Mouse (Mus musculus) frontal cortex, postnatal 36 days (tissue): ENCODE results near the gene Usp3.
A peak's percentile ranks its signal among the peaks of the same experiment; 100 is the strongest.

Source experiments
- DNase-seq, 2 experiments: peaks; one replicate each; pipeline ENCODE4 v3.0.0; 2022; ENCODE audit warnings: low spot score in 2 of 2

Usp3 gene

GRCm38 (mm10) chr9:66508890-66509399, 84.0 kb downstream of the Usp3 start:
- DNase-seq: no peak

- no peak for DNase-seq
Observed at GRCm38 (mm10) chr9:66507684-66508083, 85.3 kb downstream of the Usp3 start.

- no peak for DNase-seq
Observed at GRCm38 (mm10) chr9:66506424-66506823, 86.5 kb downstream of the Usp3 start.

- DNase-seq: no peak
Observed at GRCm38 (mm10) chr9:66506011-66506410, 86.9 kb downstream of the Usp3 start.

- DNase-seq: no peak
Observed at GRCm38 (mm10) chr9:66505141-66505917, 87.6 kb downstream of the Usp3 start.

- peak; percentile 61 to 80 for DNase-seq
Observed at GRCm38 (mm10) chr9:66504518-66504917, 88.4 kb downstream of the Usp3 start.

GRCm38 (mm10) chr9:66503879-66504411, 89.0 kb downstream of the Usp3 start:
- no peak for DNase-seq

GRCm38 (mm10) chr9:66501248-66501647, 91.7 kb downstream of the Usp3 start:
- no peak for DNase-seq

- DNase-seq: no peak
Observed at GRCm38 (mm10) chr9:66493992-66494391, 99.0 kb downstream of the Usp3 start.

- no peak for DNase-seq
Observed at GRCm38 (mm10) chr9:66492361-66492760, 100.6 kb downstream of the Usp3 start.

GRCm38 (mm10) chr9:66488786-66489185, 104.2 kb downstream of the Usp3 start:
- DNase-seq: no peak

- DNase-seq: no peak
Observed at GRCm38 (mm10) chr9:66483429-66483828, 109.5 kb downstream of the Usp3 start.

- DNase-seq: no peak
Observed at GRCm38 (mm10) chr9:66477785-66478184, 115.2 kb downstream of the Usp3 start.

- DNase-seq: no peak
Observed at GRCm38 (mm10) chr9:66465087-66465486, 127.9 kb downstream of the Usp3 start.
